Mouse (Mus musculus) heart, postnatal 0 days (tissue): ENCODE results near the gene Sppl3.

Experiments used
- CTCF ChIP-seq: IDR thresholded peaks from 2 replicates; pipeline ENCODE4 v1.5.1; 2016; ENCODE audit warnings: antibody characterized with exemption, control low read depth, low read depth
- EP300 ChIP-seq: IDR thresholded peaks from 2 replicates; pipeline ENCODE4 v1.6.1; 2016; ENCODE audit warnings: antibody characterized with exemption, low read depth

DNA sequence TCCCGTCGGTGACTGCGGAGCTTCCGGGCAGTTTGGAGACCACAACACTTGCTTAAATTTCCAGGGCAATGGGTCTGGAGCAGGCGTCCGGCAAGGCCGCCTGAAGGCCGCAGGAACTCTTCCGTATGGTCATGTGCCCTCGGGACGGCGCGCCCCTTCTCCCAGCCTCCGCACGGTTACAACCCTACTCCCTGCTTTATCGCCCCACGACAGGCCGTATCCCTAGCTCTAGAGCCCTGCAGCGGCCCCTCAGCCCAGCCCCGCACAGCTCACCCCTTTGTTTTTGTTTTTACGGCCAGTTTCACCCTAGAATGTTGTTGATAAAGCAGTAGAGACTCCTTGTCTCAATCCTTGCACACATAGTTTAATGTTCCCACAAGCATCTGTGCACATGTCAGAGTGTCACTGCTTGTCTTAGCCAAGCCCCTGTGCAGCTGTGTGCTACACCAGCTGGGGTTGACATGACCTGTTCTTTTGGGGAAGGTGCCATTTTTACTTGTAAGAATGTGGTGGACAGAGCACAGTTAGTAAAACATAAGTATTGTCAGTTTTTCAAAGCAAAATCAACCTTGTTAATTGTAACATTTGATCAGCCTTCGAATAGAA lies 43.0 kb downstream of the Sppl3 start:
- no peak for TF ChIP-seq EP300
- no peak for TF ChIP-seq CTCF
